Mouse (Mus musculus) neural tube, embryonic 10.5 days (tissue): ENCODE measurements around the gene Tpt1.
"Not testable (repeated sequence)": the region's sequence is repeated elsewhere in the genome, so short reads cannot be mapped to it uniquely, and the experiment has no call there.

ENCODE experiments used
- DNase-seq: peaks from one replicate; pipeline ENCODE4 v3.0.0-alpha.2; 2017; ENCODE audit warnings: low spot score; ENCODE audit errors: extremely low spot score

Gene Tpt1

GRCm38 (mm10) chr14:75844867-75845697, at the start of gene Tpt1:
TSS of gene Tpt1 (plus strand) at chr14:75845093.
- DNase-seq = peak; percentile 100

- DNase-seq = no peak
Measured at GRCm38 (mm10) chr14:75795918-75796317, 49.0 kb upstream of the Tpt1 start.

GRCm38 (mm10) chr14:75797769-75798386, 47.0 kb upstream of the Tpt1 start:
- DNase-seq = no peak

- DNase-seq = no peak
Measured at GRCm38 (mm10) chr14:75807800-75808199, 37.1 kb upstream of the Tpt1 start.

- no peak for DNase-seq
Measured at GRCm38 (mm10) chr14:75809931-75810330, 35.0 kb upstream of the Tpt1 start.

- no peak for DNase-seq
Measured at GRCm38 (mm10) chr14:75818528-75818927, 26.4 kb upstream of the Tpt1 start.

- DNase-seq = no peak
Measured at GRCm38 (mm10) chr14:75819341-75819740, 25.6 kb upstream of the Tpt1 start.

GRCm38 (mm10) chr14:75820007-75820406, 24.9 kb upstream of the Tpt1 start:
- no peak for DNase-seq

- no peak for DNase-seq
Measured at GRCm38 (mm10) chr14:75826851-75827410, 18.0 kb upstream of the Tpt1 start.

- no peak for DNase-seq
Measured at GRCm38 (mm10) chr14:75828221-75828620, 16.7 kb upstream of the Tpt1 start.

GRCm38 (mm10) chr14:75828866-75829806, 15.8 kb upstream of the Tpt1 start:
- DNase-seq = peak; percentile 86

GRCm38 (mm10) chr14:75829817-75830216, 15.1 kb upstream of the Tpt1 start:
- DNase-seq = not testable (repeated sequence)

GRCm38 (mm10) chr14:75832031-75832430, 12.9 kb upstream of the Tpt1 start:
- no peak for DNase-seq

GRCm38 (mm10) chr14:75832982-75833381, 11.9 kb upstream of the Tpt1 start:
- no peak for DNase-seq

GRCm38 (mm10) chr14:75833546-75834250, 11.2 kb upstream of the Tpt1 start:
- DNase-seq = peak; percentile 78

- peak; percentile 80 for DNase-seq
Measured at GRCm38 (mm10) chr14:75834251-75834738, 10.6 kb upstream of the Tpt1 start.

- no peak for DNase-seq
Measured at GRCm38 (mm10) chr14:75834739-75835381, 10.0 kb upstream of the Tpt1 start.

GRCm38 (mm10) chr14:75836579-75836978, 8.3 kb upstream of the Tpt1 start:
- DNase-seq = no peak

- DNase-seq = no peak
Measured at GRCm38 (mm10) chr14:75837048-75837916, 7.6 kb upstream of the Tpt1 start.
